Comparison of ENCODE assay signal across 20 mouse cellular contexts in genomic region chr5:110659682-110660081, GRCm38 (mm10). TPM values are rescaled to one million over a fixed set of nuclear protein-coding genes. Genes with fewer than 3 reads are reported as not detected.
DNase-seq lines count a peak whose midpoint lies in the region; TF ChIP-seq lines count a peak whose summit lies in the region.
"Had no signal": no experiment of that assay in that cellular context is flagged by ENCODE, and none has a peak within 500 bp of the region (broad histone marks: within the 10 kb centered on the region; RNA-seq: fewer than 3 reads in every experiment).

No protein-coding gene starts in this region.

- no peak overlapping the region for H3K4me3 ChIP-seq in C2C12 (ENCODE audit: insufficient read depth, poor library complexity, severe bottlenecking)
- H3K4me3 ChIP-seq in embryonic fibroblast, embryonic 13.5 days (ENCODE audit: insufficient read depth, low read length) = no peak overlapping the region
- H3K4me3 ChIP-seq in heart, embryonic 10.5 days = no peak overlapping the region
- H3K4me3 ChIP-seq: heart, embryonic 13.5 days had no signal

- H3ac ChIP-seq in C2C12 (ENCODE audit: control insufficient read depth, insufficient read length, low read depth) = no peak overlapping the region

- no peaks in the 10 kb centered on the region for H3K27me3 ChIP-seq in C2C12 (ENCODE audit: control insufficient read depth, insufficient read depth, insufficient read length)
- no peaks in the 10 kb centered on the region for H3K27me3 ChIP-seq in heart, embryonic 10.5 days (ENCODE audit: insufficient read depth, poor library complexity, severe bottlenecking)
- H3K27me3 ChIP-seq: heart, embryonic 13.5 days; Patski had no signal

- TF ChIP-seq CTCF in C2C12 (IDR thresholded peaks at IDR 0.05; ENCODE audit: control insufficient read depth, insufficient read depth, insufficient read length) = no peak
- no peak for TF ChIP-seq CTCF in embryonic fibroblast, embryonic 13.5 days (IDR thresholded peaks at IDR 0.05; ENCODE audit: borderline replicate concordance, insufficient read depth, low read length)

- H3K27ac ChIP-seq in embryonic fibroblast, embryonic 13.5 days (ENCODE audit: insufficient read depth, low read length) = peak overlapping the region; percentile 78
- no peak overlapping the region for H3K27ac ChIP-seq in heart, embryonic 10.5 days
- H3K27ac ChIP-seq: heart, embryonic 13.5 days; hindbrain, embryonic 14.5 days; hindbrain, postnatal 0 days had no signal

- no peak for TF ChIP-seq POLR2A in embryonic fibroblast, embryonic 13.5 days (IDR thresholded peaks at IDR 0.05; ENCODE audit: low read depth, low read length)

- H3K36me3 ChIP-seq in C2C12 (ENCODE audit: control insufficient read depth, insufficient read depth) = peaks cover 80% of the 10 kb centered on the region
- H3K36me3 ChIP-seq in heart, embryonic 10.5 days = peaks cover 92% of the 10 kb centered on the region

- peaks cover 18% of the 10 kb centered on the region for H3K79me2 ChIP-seq in C2C12 (ENCODE audit: control insufficient read depth, insufficient read depth)

- peak; percentile 90 for DNase-seq in 3T3-L1 (ENCODE audit: low read depth, low spot score)
- DNase-seq in layer of hippocampus, adult 9-11 months = no peak
- no peak for DNase-seq in heart, embryonic 10.5 days (ENCODE audit: low spot score)
- DNase-seq in thymus, adult 18-20 months = no peak
- DNase-seq: adrenal gland, adult 2 months; adrenal gland, postnatal 14 days; cerebellum, adult 11 months; cerebellum, adult 9-10 months; cerebellum, postnatal 14 days; forebrain, postnatal 0 days; gastrocnemius, postnatal 25 days; heart, adult 18-20 months; heart, postnatal 14 days; heart, postnatal 4 days had no signal

- peaks cover 3% of the 10 kb centered on the region for H3K4me1 ChIP-seq in embryonic fibroblast, embryonic 13.5 days (ENCODE audit: control insufficient read depth, insufficient read depth, low read length)
- H3K4me1 ChIP-seq in heart, embryonic 10.5 days = no peaks in the 10 kb centered on the region

- no peaks in the 10 kb centered on the region for H3K9me3 ChIP-seq in heart, embryonic 10.5 days
- H3K9me3 ChIP-seq: heart, embryonic 13.5 days had no signal

- H3K79me3 ChIP-seq in C2C12 (ENCODE audit: low read depth) = peaks cover 10% of the 10 kb centered on the region

TF ChIP-seq in C2C12, 6 proteins besides CTCF, POLR2A, EP300 and RAD21:
- no peak for TF ChIP-seq USF1 (IDR thresholded peaks at IDR 0.05; ENCODE audit: low read depth)
- TF ChIP-seq MAX (IDR thresholded peaks at IDR 0.05) = no peak
- peak; percentile 57 for TF ChIP-seq CEBPB (IDR thresholded peaks at IDR 0.05; ENCODE audit: low read depth)
- TF ChIP-seq MYOD1 (IDR thresholded peaks at IDR 0.05; ENCODE audit: control insufficient read depth, insufficient read length, low read depth) = no peak
- TF ChIP-seq MYOG (IDR thresholded peaks at IDR 0.05; ENCODE audit: control insufficient read depth, extremely low read depth, insufficient read length) = no peak
- no peak for TF ChIP-seq FOSL1 (IDR thresholded peaks at IDR 0.05; ENCODE audit: insufficient read depth, low read length, poor library complexity, severe bottlenecking)

RNA-seq across cellular contexts. Expression of gene Ddx51, which starts 6.4 kb away (rescaled TPM):
- polyA plus RNA-seq in C2C12 (2012; fragmentation: generic; extraction: Trizol) = 14.8 TPM
- 21.0 and 33.5 TPM in 2 replicates for polyA plus RNA-seq in embryonic fibroblast, embryonic 13.5 days (2011; ENCODE audit: insufficient read length, low read depth, missing spikeins)
- 21.2 and 33.9 TPM in 2 replicates for polyA plus RNA-seq in heart, embryonic 10.5 days (2016; fragmentation: Nextera tagmentation; extraction: Ambion mirVana)

RNA-seq across cellular contexts. Expression of gene Noc4l, which starts 6.5 kb away (rescaled TPM):
- polyA plus RNA-seq in C2C12 (2012; fragmentation: generic; extraction: Trizol) = 51.7 TPM
- 23.3 and 30.7 TPM in 2 replicates for polyA plus RNA-seq in embryonic fibroblast, embryonic 13.5 days (2011; ENCODE audit: insufficient read length, low read depth, missing spikeins)
- polyA plus RNA-seq in heart, embryonic 10.5 days (2016; fragmentation: Nextera tagmentation; extraction: Ambion mirVana) = 55.1 and 73.2 TPM in 2 replicates
